Mouse (Mus musculus): ENCODE results near the gene Gm45194. TPM values are rescaled to one million over a fixed set of nuclear protein-coding genes. Genes with fewer than 3 reads are reported as not detected.

The Gm45194 gene
- not detected for total RNA-seq (2022)

DNA sequence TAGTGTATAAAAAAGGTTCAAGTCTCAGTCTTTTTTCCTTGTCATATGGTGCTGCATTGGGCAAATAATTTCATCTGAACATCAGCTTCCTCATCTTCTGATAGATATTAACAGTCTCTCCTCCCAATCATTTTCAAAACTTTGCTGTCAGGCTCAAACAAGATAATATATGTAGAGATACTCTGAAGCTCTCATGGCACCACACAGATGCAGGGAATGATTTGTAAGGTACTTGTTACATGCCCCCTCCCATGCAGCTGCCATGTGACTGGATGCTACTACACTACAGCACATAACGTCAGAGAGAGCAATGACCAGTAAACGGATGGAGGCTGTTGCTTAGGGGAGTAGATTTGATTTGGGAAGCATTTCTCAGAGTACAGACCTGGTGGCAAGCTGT is at the start of gene Gm45194:
Gene Gm45194 (plus strand): TSS at position 301 of the 400 bp plus-strand sequence.
- DNase-seq (ENCODE audit: low spot score), result no peak

DNA sequence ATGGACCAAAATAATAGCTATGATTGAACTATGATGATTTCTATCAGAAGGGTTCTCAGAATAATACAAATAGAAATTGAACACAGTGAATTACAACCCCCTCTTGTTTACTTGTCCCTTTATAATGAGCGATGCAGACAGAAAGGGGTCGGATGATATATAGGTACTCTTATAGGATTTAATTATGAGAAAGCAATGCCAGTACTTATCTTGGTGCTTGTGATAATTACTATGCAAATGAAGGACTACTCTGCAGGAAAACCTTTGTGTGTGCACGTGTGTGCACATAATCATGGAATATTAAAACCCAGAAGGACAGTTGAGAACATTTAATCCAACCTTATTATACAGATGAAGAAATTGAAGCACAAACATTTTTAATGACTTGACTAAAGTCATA is 35.3 kb upstream of the Gm45194 start:
- DNase-seq (ENCODE audit: low spot score), result no peak

DNA sequence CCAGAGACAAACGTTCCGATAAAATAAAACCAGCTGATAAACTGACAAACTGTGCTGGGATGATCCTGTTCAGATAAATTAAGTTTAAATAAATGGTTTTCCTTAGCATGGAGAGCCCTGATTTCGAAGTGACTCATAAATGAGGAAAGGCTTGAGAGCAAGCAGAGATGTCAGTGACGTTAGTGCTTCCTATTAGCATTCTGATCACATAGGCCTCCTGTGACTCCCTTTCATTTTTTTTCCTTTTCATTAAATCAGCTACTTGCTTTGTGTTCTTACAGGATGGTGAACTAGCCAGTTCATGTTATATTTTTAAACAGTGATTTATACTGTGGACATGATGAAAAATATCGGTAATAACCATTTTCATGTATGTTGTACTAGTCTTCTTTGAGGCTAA is 9.9 kb upstream of the Gm45194 start:
- DNase-seq (ENCODE audit: low spot score), result no peak

DNA sequence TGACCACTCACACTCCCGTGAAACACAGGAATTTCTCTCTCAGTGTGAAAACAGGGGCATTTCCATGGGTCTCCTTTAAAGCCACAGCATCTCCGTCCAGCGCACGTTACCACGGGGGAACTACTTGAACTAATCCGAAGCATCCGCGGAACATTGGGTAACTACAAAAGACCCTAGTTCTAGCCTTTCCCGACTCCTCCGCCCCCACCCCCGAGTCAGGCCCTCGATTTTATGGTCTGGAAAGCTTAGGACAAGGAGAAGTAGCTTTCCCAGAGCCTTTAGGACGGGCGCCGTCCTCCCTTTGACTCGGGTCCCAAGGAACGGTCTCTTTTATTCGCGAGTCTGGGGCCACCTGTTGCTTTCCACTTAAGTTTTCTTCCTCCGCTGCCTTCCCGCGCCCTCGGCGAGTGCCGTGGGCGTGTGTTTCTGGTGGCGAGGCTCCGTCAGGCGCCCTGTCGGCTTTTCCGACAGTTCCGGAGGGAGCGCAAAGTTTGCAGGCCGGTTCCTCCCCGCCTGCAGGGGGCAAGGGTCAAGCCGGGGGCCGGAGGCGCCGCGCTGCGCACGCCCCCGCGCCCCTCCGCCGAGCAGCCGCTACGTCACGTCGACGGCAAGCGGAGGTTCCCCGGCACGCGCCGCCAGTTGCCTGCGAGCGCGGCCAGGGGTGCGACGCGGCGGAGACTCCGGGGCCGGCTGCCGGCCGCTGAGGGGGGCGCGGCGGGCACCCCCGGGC is 3.3 kb downstream of the Gm45194 start:
- DNase-seq (ENCODE audit: low spot score), result no peak

DNA sequence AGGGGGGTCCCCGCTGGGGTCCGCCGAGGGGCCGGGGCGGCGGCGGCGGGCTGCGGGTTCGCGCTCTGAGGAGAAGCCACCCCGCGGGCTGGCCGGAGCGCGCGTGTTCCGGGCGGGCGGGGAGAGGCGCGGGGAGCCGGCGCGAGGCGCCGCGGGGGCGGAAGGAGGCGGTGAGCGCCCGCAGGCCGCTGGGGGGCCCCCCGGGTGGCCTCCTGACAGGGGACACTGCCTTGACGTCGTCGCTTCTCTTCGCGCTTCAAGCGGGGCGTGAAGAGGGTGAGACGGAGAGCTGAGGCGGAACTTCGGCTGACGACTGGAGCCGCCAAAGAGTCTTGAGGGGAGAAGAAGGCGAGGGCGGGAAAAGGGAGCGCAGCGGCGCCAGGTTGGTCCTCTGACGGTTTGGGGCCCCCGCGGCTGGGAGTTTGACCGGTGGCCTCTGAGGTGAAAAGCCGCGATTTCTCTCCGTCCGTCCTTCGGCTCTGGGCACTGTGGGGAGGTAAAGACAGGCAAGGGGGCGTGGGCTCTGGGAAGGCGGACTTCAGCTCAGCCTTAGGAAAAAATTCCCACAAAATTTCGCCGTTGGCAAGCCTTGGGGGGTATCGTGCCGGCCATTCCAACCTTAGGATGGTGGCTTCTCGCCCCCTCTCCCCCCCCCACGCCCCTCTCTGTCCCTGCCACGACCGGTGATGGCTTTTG is 4.0 kb downstream of the Gm45194 start:
- no peak for DNase-seq (ENCODE audit: low spot score)

DNA sequence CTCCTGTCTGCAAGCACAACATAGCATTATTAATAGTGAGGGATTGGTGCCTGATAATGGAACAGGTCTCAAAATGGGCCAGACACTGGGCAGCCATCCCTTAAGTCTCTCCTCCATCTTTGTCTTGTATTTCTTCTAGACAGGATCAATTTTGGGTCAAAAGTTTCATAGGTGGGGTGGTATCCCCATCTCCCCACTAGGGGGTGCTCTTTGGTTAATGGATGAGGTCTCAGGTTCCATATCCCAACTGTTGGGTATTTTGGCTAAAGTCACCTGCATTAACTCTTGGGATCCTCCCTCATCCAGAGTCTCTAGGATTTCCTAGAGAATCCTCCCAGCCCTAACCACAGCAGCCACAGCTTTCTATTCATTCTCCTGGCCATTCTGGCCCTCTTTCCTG is 26.2 kb downstream of the Gm45194 start:
- no peak for DNase-seq (ENCODE audit: low spot score)

DNA sequence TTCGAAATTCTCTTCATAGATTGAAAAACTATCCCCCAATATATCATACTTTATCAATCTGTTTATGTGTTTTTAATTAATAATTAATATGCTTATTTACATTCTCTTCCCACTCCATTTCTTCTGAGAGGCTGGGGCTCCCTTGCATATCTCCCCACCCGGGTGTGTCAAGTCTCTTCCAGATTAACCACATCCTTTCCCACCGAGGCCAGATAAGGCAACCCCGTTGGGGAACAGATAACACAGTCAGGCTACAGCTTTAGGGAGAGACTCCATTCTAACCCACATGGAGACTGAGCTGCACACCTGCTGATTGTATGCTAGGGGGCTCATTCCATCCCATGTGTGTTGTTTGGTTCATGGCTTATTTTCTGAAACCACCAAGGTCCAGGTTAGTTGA is 69.7 kb downstream of the Gm45194 start:
- no peak for DNase-seq (ENCODE audit: low spot score)

DNA sequence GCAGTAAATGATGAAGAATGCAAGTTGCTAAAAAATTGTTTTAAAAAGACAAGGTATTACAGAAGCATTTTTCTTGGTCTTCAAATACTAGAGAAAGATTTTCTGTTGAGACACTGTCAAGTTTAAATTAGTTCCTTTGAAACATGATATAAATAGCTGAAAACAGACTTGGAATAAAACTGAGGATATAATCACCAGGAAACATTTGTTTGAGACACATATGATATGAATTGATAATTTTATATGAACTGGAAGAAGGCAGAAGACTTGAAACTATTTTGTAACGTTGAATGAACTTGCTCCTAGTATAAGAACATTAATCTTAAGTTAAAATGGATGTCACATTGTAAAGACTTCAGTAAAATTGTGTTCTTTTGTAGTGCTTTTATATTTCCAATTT is 108.5 kb downstream of the Gm45194 start:
- no peak for DNase-seq (ENCODE audit: low spot score)

DNA sequence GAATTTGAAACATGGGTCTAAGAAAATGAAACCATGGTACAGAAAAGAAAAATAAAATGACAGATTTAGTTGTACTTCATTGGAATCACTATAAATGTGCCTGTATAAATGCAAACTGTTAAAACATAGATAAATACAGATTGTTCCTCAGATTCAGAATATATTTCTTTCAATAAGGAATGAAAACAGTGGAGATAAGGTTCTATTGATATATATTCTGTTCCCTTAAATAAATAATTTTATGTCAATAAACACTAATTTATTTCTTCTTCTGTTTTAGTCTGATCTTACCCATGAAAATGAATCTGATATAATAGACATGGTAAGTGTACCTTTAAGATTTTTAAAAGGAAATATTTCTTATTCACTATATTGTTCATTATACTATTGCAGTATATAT is 119.5 kb downstream of the Gm45194 start, which contains the start of gene Tex16:
Gene Tex16 (plus strand): TSS at position 301 of the 400 bp plus-strand sequence.
- no peak for DNase-seq (ENCODE audit: low spot score)

DNA sequence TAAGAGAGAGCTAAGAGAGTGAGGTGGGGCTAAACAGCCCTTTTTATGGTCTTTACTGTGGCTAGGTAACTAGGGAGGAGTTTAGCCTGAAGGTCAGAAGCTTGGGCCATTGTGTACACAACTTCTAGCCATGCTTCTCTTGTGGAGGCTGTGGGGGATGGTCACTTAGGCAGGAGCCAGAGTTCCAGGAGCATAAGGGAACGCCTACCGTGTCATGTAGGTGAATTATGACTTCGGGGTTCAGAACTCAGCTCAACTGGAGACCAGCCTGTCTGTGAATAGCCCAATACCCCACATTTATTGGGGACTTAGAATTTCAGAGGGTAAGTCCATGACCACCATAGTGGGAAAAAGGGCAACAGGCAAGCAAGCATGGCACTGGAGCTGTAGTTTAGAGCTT is 347.6 kb downstream of the Gm45194 start, which contains the start of gene 4933403O08Rik:
Gene 4933403O08Rik (plus strand): TSS at position 301 of the 400 bp plus-strand sequence.
- no peak for DNase-seq (ENCODE audit: low spot score)

DNA sequence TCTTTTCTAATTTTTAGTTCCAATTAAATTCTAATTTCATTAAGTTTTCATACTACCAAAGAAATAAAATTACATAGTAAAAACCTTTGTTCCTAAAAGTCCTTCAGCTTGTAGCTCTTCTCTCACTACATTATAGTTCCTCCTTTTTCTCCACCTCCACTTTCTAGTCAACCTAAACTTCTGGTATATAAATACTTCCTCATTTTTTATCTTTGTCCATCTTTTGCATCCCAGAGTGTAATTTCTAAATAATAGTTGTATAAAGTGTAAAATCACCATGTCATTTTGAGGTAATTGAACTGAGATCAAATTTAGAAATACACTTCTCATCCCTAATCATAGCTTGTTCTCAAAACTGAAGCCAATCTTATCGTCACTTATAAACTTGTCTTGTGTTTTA is 351.7 kb downstream of the Gm45194 start:
- no peak for DNase-seq (ENCODE audit: low spot score)

DNA sequence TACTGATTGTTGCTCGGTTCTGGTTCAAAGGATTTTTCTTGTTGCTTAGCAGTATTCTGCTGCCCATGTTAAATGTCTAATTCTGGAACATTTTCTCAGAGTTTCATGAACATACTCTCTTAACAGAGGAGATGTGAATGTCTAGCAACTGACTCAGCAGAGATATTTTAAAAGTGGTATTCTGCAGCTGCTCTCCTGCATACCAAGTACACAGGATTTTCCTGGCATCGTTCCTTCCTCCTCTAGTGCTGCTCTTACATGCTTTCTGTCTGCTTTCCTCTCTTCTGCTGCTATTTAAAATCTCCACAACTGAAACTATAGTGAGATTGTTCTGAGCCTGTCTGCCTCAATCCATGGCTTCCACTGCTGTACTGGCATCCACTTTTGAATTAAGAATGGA is 364.3 kb downstream of the Gm45194 start:
- no peak for DNase-seq (ENCODE audit: low spot score)

DNA sequence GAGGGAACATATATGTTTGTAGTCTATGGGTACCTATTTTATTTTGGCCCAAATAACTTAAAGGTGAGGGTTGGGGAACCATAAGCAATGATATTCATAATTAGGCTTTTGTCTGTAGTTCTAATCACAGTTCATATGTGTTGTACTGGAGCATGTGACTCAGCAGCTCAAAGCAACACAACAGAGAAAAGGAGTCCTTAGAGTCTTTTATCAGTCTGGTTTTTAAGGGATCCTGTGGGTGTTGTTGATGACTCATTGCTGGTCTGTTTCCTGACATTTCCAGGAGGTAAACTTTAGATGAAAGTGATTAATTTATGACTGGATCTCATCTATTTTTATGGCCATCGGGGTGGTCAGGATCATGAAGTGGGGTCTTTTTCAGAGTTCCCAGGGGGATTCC is 382.4 kb downstream of the Gm45194 start:
- no peak for DNase-seq (ENCODE audit: low spot score)

Other genes with a start within 250 kb of the Gm45194 start
- under 1 TPM; 0.05 to 0.19 (median 0.10) TPM for gene Hdx, start 194.3 kb upstream of the Gm45194 start, total RNA-seq (2022)
- not detected for gene Tex16, start 119.6 kb downstream of the Gm45194 start, total RNA-seq (2022)